Mouse (Mus musculus): ENCODE measurements around the gene Tlnrd1. TPM values are rescaled to one million over a fixed set of nuclear protein-coding genes. Genes with fewer than 3 reads are reported as not detected.

The Tlnrd1 gene
- polyA plus RNA-seq, 1 experiment = 74.1 TPM

DNA sequence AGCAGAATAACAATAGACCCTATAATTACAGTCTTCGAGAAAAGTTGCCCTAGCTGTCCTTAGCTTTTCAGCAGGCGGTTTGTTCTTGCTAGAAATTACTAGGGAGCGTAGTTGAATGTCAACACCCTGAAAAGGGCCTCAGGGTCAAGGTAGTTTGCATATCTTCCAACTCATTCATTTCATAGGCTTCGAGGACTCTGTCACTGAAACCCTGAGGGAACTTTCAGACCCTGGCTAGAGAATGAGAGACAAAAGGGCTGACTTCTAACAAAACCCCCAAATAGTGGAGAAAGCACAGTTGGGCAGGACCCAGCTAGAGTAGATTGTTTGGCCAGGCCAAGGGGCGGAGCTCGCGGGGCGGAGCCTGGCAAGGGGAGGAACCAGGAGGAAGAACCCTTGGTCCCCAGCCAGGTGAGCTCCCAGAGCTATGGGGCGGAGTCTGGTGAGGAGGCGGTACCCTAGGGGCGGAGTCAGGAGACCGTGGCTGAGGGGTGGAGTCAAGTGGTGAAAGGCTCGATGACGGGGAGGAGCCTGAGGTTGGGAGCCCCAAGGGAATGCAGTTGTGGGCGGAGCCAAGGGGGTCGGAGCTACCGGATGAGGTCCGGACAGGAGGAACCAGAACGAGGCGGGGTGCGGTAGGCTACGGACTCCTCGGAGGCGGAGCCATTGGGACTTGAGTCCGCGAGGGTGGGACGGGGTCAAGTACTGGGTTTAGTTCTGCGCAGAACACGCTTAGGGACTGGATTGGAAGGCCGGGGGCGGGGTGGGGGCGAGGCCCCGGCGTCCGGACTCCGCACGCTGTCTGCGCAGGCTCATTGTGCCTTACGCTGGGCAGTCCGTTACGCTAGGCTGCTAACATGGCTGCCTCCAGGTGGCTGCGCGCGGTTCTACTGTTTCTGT is 7.6 kb upstream of the Tlnrd1 start:
- TF ChIP-seq GATA1 (IDR thresholded peaks at IDR 0.05; ENCODE audit: low read length) = no peak

DNA sequence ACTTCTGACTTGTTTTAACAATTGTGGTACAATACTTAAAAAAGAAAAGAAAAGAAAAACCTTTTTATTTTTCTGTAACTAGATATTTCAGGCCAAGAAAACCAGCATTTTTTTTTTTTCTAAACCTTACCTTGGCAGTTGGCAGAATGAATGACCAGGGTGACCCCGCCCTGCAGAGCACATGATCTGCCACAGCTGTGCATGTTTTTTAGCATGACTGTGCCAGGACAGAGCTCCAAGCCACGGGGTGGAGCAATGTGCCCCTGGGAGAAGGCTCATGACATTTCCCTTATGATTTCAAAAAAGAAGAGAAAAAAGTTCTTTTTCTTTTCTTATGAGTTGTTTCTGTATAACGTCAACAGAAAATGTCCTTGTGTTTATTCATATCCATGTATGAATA is 5.3 kb upstream of the Tlnrd1 start:
- no peak for TF ChIP-seq GATA1 (IDR thresholded peaks at IDR 0.05; ENCODE audit: low read length)

DNA sequence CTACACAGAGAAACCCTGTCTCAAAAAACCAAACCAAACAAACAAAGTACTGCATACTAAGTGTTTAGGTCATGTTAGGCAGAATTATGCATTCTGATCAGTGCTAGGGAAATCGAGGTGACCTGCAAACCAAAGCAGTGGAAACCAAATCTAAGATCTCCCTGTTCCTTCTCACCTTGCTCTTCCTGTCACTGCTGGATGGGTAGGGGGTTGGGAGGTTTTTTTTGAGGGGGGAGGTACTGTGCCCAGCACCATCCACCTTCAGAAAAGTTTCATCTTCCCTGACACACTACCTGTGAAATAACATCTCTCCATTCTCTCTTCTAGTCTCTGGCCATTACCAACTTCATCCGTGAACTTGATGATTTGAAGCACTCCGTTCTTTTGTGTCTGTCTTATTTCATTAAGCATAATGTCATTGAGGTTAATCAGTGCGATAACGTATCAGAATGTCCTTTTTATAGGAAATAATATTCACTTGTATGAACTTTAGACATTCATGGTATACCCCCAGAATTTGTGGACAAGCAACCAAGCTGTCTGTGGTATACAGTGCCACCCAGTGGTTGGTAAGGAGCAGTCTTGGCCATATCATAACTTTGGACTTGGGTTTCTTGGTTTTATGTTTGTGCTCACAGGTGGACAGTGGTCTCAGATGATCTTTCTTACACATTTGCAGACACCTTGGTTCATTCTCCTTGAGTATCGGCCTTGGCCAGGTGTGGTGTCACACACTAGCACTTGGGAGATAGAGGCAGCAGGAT is 2.4 kb upstream of the Tlnrd1 start:
- no peak for TF ChIP-seq GATA1 (IDR thresholded peaks at IDR 0.05; ENCODE audit: low read length)

DNA sequence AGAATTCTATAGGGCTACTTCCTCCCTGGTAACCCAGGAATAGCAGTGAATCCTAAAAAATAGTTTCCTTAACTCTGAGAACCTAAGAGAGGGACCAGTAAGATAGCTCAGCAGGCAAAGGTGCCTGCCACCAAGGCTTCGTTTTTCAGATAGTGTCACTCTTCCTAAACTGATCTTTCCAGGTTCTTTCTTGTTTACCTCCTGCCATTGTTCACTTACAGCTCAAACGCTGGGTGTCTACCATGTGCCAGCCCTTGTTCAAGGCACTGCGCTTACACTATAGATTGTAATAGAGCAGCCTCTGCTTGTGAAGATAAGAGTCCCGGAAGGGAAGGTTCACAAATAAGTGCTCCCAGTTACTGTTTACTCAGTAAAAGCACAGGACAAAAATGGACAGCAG is 1.7 kb upstream of the Tlnrd1 start:
- TF ChIP-seq GATA1 (IDR thresholded peaks at IDR 0.05; ENCODE audit: low read length) = peak; percentile 23

DNA sequence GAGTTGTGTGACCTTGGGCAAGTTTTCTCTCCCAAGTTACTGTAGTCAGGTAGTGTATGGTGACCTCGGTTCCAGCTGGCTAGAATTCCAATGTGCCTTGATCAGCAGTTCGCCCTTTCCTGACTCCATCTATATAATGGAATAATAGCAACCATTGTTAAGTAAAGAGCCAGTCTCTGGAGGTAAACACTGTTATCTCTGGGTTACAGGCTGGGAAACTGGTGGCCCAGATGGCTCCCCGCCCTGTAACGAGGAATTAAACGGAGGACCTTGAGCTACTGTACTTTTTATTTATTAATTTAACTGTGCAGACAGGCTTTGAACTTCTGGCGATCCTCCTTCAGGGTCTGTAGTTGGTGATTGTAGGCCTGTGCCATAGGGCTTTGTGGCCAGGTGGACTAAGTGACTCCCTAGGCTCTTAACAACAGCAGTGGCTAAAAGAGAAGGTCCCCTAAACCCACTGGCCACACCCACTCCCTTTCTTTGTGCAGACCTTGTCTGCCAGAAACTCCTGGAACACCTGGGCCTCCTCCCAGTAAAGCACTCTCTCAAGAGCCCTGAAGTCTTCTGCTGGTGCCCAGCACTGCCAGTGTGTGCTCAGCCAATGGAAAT is 922 bp upstream of the Tlnrd1 start:
- TF ChIP-seq GATA1 (IDR thresholded peaks at IDR 0.05; ENCODE audit: low read length) = no peak

DNA sequence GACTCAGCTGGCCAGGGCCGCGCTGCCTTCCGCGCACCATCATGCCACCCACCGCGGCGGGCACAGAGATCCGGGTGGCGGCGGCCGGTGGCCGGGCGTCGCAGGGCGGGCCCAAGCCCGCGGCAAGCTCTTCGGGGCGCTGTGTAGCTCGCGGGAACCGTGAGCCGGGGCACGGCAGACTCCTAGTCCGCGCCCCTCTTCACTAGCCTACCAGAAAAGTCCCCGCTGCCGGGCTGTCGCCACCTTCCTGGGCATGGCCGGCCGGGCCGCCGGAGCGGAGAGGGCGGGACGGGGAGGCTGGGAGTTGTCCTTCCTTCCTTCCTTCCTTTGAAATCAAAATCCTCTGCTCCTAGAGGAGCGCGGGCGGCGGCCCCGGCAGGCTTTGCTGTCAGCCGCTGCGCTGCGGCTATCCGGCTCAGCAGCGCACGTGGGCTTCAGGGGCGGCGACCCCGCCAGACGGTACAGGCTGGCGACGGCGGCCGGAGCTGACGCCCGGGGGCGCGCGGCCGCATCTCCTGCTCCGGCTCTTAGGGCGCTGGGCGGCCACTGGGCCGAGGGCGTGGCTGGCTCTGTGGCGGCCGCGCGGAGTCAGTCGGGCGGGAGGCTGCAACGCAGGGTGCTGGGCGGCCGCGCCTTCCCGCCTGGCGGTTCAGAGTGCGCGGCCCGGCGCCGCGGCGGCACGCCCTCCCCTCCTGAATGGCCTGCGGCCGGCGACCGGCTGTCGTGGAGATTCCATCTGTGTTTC is 657 bp downstream of the Tlnrd1 start:
- no peak for TF ChIP-seq GATA1 (IDR thresholded peaks at IDR 0.05; ENCODE audit: low read length)

DNA sequence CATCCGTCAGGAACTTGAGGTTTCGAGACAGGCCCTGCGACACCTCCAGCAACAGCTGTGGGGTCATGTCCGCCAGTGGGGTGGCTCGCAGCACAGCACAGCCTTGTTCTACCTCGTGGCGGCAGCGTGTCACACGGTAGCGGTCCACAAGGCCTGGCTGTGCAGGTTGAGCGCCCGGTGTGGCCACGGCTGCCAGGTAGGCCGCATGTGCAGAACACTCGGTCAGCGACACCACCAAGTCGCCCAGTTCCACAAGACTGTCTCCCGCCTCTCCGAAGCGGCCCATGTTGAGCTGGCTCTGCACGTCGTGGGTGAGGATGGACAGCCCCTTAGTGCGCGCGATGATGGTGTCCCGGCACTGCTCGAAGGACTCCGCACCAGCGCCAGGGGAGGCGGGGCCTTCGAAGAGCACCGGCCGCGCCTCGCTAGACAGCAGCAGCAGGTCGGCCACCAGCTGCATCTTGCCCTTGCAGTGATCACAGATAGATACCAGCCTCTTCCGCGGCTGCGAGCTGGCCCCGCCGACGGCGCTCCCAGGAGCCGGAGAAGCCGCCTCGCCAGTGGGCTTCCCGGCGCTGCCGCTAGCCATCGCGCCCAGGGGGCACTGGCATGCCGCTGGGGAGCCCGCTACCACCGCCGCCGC is 1.4 kb downstream of the Tlnrd1 start:
- TF ChIP-seq GATA1 (IDR thresholded peaks at IDR 0.05; ENCODE audit: low read length) = no peak

DNA sequence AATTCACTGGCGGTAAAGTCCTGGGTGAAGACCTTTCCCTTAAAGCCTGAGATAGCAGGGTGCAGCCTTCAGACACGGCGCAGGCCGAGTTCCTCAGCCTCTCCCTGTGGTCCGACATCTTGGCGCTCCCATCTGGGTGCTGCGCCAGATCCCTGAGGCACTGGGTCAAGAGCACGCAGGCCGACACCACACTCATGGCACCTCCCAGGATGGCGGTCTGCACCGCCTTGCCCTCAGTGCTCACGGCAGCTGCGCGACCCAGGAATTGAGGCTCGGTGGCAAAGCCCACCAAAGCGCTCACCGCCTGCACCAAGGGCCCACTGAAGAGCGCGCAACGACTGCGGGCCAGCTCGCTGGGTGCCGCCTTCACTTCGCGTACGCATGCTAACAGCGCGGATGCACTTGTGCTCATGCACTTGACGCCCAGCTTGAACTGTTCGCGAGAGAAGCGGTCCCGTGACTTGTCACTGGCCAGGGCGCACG is 1.9 kb downstream of the Tlnrd1 start:
- TF ChIP-seq GATA1 (IDR thresholded peaks at IDR 0.05; ENCODE audit: low read length) = no peak

DNA sequence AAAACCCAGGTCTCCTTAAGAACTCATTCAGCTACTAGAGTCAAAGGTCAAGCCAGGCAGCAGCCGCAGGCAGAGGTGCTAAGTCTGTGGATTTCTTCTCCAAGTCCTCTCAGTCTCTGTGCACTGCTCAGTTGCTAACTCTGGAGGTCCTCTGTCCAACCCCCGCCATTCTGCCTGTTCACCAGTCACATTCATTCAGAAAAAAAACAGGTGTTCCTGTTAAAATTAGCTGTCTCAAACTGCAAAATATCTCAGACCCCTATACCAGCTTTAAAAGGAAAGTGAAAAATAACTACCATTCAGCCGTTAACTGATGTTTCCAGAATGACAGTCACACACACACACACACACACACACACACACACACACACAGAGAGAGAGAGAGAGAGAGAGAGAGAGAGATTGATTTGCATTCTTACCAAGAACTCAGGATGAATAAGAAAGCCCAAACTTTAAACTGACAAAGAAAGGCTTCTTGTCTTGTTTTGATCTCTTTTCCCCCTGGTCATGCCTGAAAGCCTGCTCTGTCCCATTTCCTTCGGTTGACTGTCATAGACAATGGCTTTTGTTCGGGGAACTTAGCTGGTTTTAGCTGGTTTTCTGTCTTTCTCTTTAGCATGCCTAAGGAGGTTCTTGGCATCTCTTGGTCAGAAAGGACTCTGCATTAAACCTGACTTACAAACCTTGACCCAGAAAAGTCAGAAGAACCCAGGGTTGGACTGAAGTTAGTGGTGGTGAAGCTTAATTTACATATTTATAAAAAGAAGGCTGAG is 5.2 kb downstream of the Tlnrd1 start:
- TF ChIP-seq GATA1 (IDR thresholded peaks at IDR 0.05; ENCODE audit: low read length) = no peak

DNA sequence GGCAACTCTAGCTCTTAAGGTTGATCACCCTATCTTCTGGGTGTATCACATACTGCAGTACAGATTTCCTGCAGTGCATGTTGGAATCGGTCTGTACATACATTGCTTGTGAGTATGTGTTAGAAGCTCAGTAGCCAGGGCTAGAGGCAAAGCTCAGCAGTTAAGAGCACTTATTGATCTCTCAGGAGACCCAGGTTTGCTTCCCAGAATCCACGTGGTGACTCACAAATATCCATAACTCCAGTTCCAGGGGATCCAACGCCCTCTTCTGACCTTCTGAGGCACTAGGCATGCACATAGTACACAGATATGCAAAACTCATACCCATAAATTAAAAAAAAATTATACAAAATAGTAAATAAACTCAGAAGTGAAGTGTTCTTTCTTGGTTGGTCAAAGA is 7.0 kb downstream of the Tlnrd1 start:
- TF ChIP-seq GATA1 (IDR thresholded peaks at IDR 0.05; ENCODE audit: low read length) = no peak

DNA sequence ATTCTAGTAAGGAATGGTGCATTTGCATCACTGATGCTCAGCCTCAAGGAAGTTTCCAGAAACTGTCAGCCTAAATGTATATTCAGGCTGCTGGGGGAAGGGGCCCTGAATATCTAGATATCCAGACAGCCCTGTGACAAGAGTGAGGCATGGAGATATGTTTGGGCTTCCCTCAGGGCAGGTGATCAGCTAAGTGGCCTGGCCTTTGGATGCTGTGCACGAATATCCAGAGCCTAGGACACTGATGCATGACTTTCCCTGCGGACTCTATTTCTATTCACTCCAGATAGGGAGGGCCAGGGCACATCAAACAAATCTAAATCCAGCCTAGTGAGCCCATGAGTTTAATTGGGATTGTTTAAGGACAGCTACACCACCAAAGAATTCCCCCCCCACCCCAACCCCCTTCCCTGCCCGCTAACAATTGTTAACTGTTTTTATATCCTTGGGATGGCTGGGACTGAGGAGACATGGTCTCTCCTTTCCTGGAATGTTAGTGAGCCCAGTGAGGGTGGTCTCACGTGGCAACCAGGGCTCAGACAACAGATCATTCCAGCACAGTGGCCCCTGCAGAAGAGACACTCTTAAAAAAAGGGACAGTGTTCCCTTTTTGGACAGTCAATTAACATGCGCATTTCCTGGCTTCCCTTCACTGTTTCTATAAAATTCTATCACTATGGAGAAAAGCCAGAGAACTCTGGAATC is 14.1 kb downstream of the Tlnrd1 start:
- TF ChIP-seq GATA1 (IDR thresholded peaks at IDR 0.05; ENCODE audit: low read length) = no peak

DNA sequence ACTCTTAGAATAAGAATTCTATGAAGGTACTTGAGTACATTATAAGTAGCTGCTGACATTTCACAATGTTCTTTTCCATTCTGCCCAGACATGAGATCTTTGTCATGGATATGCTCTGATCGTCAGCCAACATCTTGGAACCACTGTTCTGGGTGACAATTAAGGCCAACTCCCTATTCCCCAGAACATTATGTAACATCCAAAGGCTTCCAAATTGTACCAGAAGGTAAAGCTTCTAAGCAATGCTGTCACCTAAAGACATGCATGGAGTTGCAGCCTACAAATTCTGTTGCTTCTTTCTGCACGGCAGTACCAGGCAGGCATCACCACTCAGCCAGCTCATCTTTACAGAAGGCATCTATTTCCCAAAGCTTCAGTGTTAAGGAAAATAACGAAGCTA is 15.9 kb downstream of the Tlnrd1 start:
- TF ChIP-seq GATA1 (IDR thresholded peaks at IDR 0.05; ENCODE audit: low read length) = no peak

DNA sequence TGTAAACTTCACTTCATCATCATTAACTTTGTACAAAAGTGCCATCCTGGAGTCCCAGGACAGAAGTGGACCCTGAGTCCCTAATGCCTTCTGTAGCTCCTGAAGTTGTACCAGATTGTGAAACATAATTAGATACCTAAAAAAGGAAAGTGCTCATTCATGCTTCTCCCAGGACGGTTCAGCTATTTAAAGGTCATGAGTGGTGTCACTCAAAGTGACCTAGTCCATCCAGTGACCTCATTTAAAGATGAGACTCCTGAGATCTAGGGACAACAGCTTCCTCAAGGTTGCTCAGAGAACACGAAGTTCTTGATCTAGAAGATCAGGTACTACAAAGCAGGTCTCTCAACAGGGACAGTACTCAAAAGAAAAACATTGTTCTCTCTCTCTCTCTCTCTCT is 20.6 kb downstream of the Tlnrd1 start:
- TF ChIP-seq GATA1 (IDR thresholded peaks at IDR 0.05; ENCODE audit: low read length) = no peak
